Mouse (Mus musculus) B cell, adult 2 months (primary cell): ENCODE results near the gene Gmpr2.
A peak's percentile ranks its signal among the peaks of the same experiment; 100 is the strongest.

Experiments used
- DNase-seq, 2 experiments: peaks; one replicate each; pipeline ENCODE4 v3.0.0; 2022

The Gmpr2 gene

GRCm38 (mm10) chr14:55727889-55728685 lies 56.3 kb downstream of the Gmpr2 start:
- peak; percentile 20 to 22 for DNase-seq
